Mouse (Mus musculus) midbrain, embryonic 11.5 days (tissue): ENCODE results near the gene Arf3. TPM values are rescaled to one million over a fixed set of nuclear protein-coding genes. Genes with fewer than 3 reads are reported as not detected.

Experiments
- ATAC-seq: fragments of 200-750 bp; cut with Nextera tagmentation; 2 replicates; pipeline ENCODE4 v1.8.0; 2017; ENCODE audit warnings: moderate TSS enrichment, moderate library complexity; ENCODE audit not compliant: low FRiP score
- DNase-seq: peaks from one replicate; pipeline ENCODE4 v3.0.0; 2015; ENCODE audit warnings: low spot score; ENCODE audit errors: missing footprints
- H3K27ac ChIP-seq: fragments of 300-500 bp; sonication (generic); 2 replicates; pipeline ENCODE4 v1.5.1; 2014; ENCODE audit warnings: low read depth, low read length
- H3K27me3 ChIP-seq: fragments of 300-500 bp; sonication (generic); 2 replicates; pipeline ENCODE4 v1.6.1; 2014; ENCODE audit warnings: mild to moderate bottlenecking, low read length, moderate library complexity, mixed read lengths; ENCODE audit not compliant: control insufficient read depth, insufficient read depth
- H3K36me3 ChIP-seq: fragments of 300-500 bp; sonication (generic); 2 replicates; pipeline ENCODE4 v1.6.1; 2014; ENCODE audit warnings: mild to moderate bottlenecking, low read length, moderate library complexity, mixed read lengths; ENCODE audit not compliant: control insufficient read depth, insufficient read depth
- H3K4me1 ChIP-seq: fragments of 300-500 bp; sonication (generic); 2 replicates; pipeline ENCODE4 v1.6.1; 2014; ENCODE audit warnings: low read length; ENCODE audit not compliant: control insufficient read depth, insufficient read depth
- H3K4me2 ChIP-seq: fragments of 300-500 bp; sonication (generic); 2 replicates; pipeline ENCODE4 v1.6.1; 2014; ENCODE audit warnings: mild to moderate bottlenecking, moderate library complexity
- H3K4me3 ChIP-seq: fragments of 300-500 bp; sonication (generic); 2 replicates; pipeline ENCODE4 v1.5.1; 2014; ENCODE audit warnings: low read depth, low read length
- H3K9ac ChIP-seq: fragments of 300-500 bp; sonication (generic); 2 replicates; pipeline ENCODE4 v1.6.1; 2014; ENCODE audit warnings: low read length
- H3K9me3 ChIP-seq: fragments of 300-500 bp; sonication (generic); 2 replicates; pipeline ENCODE4 v1.6.1; 2016; ENCODE audit warnings: low read length; ENCODE audit not compliant: control insufficient read depth
- WGBS: fragments of 180-500 bp; shearing (Covaris S2); extraction: QIAGEN DNeasy Blood & Tissue Kit; methylation state at CpG from one replicate; pipeline ENCODE4 v1.1.7; 2014; 5-methylcytosine and 5-hydroxymethylcytosine counted together
- polyA plus RNA-seq: library from polyadenylated mRNA; unstranded; fragments of >200 nt; fragmentation: Nextera tagmentation; extraction: Ambion mirVana; gene quantifications from 2 replicates; pipeline ENCODE4 v1.2.1, GENCODE M21; 2014

The Arf3 gene
- polyA plus RNA-seq, 1 experiment from 2014 or later, result 33.4 TPM

DNA sequence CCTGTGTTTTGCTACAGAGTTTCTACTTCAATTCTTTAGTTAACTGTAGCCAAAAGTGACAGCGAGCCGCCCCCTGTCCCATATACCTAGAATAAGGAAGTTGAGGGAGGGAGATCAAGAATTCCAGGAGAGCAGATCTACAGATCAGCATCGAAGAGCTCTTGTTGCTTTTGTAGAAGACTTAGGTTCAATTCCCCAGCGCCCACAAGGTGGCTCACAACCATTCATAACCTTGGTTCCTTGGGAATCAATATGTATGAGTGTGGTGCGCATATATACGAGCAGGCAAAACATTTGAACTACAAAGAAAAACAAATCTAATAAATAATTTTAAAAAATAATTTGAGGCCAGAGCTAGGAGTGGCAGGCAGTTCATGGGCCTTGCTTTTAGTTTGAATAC is 18.2 kb upstream of the Arf3 start:
- DNase-seq (peak; percentile 84), ATAC-seq (no peak)
- peaks cover 63% of the 10 kb centered on the region for H3K27me3 ChIP-seq
- no peak overlapping the region for H3K4me3 ChIP-seq
- peaks cover 15% of the 10 kb centered on the region for H3K4me1 ChIP-seq
- H3K9me3 ChIP-seq, result no peaks in the 10 kb centered on the region
- no peak overlapping the region for H3K9ac ChIP-seq
- no peaks in the 10 kb centered on the region for H3K36me3 ChIP-seq
- H3K4me2 ChIP-seq, result no peak overlapping the region
- H3K27ac ChIP-seq, result no peak overlapping the region
- WGBS, result 35% methylated on average over 6 of the region's 6 CpGs

DNA sequence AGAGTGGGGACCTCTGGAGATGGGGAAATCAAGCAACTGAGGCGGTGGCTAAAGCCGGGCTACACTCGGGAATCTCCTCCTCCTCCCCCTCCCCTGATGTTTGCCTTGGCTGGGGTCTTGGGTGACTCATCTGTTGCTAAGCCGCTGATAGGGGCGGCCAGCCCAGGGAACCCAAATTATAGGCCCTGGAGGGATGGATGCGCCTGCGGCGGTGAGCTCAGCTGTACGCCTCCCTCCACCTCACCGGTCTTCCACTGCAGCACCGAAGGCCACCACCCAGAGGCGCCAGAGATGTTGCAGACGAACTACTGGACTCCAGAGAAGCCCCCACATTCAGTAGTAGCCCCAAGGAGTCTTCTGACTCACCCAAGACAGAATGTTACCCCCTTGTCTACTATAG is 17.6 kb upstream of the Arf3 start:
- peak; percentile 93 for DNase-seq
- Histone ChIP-seq H3K4me1 (peaks cover 16% of the 10 kb centered on the region), H3K9me3 (no peaks in the 10 kb centered on the region), H3K9ac (no peak overlapping the region), H3K4me2 (no peak overlapping the region), H3K27me3 (peaks cover 69% of the 10 kb centered on the region), H3K36me3 (no peaks in the 10 kb centered on the region), H3K27ac (no peak overlapping the region), H3K4me3 (no peak overlapping the region)
- WGBS, result 5% methylated on average over 13 of the region's 13 CpGs
- ATAC-seq, result no peak

DNA sequence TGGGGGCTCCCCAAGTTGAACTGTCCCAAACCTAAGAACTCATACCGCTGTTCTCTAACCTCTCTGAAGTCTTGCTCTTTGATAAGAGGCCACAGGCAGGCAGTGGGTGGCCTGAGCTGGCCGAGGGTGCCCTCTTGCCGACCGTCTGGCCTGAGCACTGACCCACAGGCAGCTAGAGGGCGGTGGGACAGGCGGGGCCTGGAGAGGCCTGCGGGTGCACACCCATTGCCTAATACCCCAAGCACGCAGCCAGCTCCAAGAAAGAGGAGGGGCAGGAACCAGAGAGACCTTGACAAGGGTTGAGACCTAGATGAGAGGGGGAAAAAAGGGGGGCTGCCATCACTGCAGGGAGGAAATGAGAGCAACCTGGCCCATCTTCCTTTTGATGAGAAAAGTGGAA is 17.1 kb upstream of the Arf3 start:
- peaks cover 74% of the 10 kb centered on the region for H3K27me3 ChIP-seq
- WGBS, result 5% methylated on average over 8 of the region's 8 CpGs
- H3K4me3 ChIP-seq, result no peak overlapping the region
- no peaks in the 10 kb centered on the region for H3K9me3 ChIP-seq
- H3K27ac ChIP-seq, result no peak overlapping the region
- H3K36me3 ChIP-seq, result no peaks in the 10 kb centered on the region
- H3K4me2 ChIP-seq, result no peak overlapping the region
- DNase-seq, result peak; percentile 84
- ATAC-seq, result no peak
- peaks cover 16% of the 10 kb centered on the region for H3K4me1 ChIP-seq
- H3K9ac ChIP-seq, result no peak overlapping the region

DNA sequence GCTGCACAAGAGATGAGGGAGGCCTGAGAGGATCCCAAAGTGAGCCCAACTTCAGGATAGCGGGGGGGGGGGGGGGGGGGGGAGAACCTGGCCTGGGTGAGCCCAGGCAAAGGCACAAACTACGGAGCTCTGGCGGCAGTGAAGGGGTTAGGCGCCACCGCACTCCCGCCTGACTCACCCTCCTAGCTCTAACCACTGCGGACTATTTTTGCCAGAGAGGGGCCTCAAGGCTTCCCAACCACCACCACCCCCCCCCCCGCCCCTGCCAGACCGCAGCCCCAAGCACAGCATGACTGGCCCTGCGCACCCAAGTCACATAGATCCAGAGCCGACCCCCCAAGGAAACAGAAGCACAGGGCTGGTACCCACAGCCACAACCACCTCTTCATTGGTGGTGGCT is 15.8 kb upstream of the Arf3 start:
- no peak overlapping the region for H3K4me3 ChIP-seq
- H3K27me3 ChIP-seq, result peaks cover 87% of the 10 kb centered on the region
- DNase-seq (no peak), ATAC-seq (no peak)
- peaks cover 16% of the 10 kb centered on the region for H3K4me1 ChIP-seq
- H3K9me3 ChIP-seq, result no peaks in the 10 kb centered on the region
- WGBS, result 0% methylated on average over 9 of the region's 11 CpGs
- H3K9ac ChIP-seq, result no peak overlapping the region
- no peak overlapping the region for H3K4me2 ChIP-seq
- no peak overlapping the region for H3K27ac ChIP-seq
- H3K36me3 ChIP-seq, result no peaks in the 10 kb centered on the region

DNA sequence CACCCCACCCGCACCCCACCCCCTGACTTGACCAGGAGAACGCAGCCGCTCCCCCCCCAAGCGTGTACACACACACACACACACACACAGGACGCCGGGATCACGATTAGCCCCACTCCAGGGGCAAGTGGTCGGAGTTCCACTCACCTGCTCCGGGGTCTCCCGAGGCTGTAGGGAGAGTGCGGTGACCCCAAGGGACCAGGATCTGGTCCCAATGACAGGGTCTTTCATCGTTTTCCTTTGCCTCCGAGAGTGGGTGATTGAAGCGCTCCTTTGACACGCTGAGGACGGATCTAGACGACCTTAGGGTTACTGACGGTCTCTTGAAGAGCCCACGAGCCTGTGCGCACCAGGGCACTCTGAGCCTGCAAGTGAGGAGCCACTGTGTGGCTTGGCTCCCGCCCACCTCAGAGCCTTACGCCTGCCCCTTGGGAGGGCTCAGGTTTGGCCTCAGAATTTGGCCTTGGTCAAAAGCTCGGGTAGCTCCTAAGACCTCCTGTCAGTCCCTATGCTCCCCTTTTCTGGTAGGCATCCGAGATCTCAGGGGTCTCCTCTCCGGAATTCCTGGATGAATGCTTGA is 15.3 kb upstream of the Arf3 start:
- no peaks in the 10 kb centered on the region for H3K9me3 ChIP-seq
- H3K27ac ChIP-seq, result no peak overlapping the region
- ATAC-seq, result no peak
- WGBS, result 2% methylated on average over 24 of the region's 25 CpGs
- H3K27me3 ChIP-seq, result peaks cover 92% of the 10 kb centered on the region
- no peak overlapping the region for H3K9ac ChIP-seq
- H3K4me1 ChIP-seq, result peaks cover 16% of the 10 kb centered on the region
- peak overlapping the region; percentile 5; the same call in 1 of the 2 replicates for H3K4me2 ChIP-seq
- no peaks in the 10 kb centered on the region for H3K36me3 ChIP-seq
- H3K4me3 ChIP-seq, result no peak overlapping the region; the same call in 1 of the 2 replicates
- DNase-seq, result peak; percentile 94

DNA sequence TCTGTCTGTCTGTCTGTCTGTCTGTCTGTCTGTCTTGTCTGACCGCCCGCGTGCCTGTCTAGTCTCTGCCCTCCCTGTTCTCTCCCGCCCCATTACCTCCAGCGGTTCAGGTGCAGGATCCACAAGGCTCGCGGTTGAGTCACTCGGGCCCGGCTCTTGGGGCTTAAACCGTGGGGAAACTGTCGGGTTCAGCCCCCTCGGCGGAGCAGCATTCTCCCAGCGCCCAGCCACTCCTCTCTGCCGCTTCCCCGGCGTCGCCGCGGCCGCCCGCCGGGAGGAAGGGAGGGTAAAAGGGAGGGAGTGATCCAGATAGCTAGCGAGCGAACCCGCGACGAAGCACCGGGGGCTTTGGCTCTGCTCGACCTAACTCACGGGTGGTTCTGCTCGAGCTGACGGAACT is 14.7 kb upstream of the Arf3 start, which contains the start of gene Wnt10b:
Gene Wnt10b, minus strand, starts transcription at position 389 of the 400 bp plus-strand sequence.
- H3K4me2 ChIP-seq, result peak within 1 kb of the TSS; percentile 5; the same call in 1 of the 2 replicates
- DNase-seq (peak; percentile 93), ATAC-seq (no peak)
- H3K9me3 ChIP-seq, result no peaks in the 10 kb centered on the region
- peaks cover 16% of the 10 kb centered on the region for H3K4me1 ChIP-seq
- H3K36me3 ChIP-seq, result no peaks in the 10 kb centered on the region
- H3K9ac ChIP-seq, result no peak within 1 kb of the TSS
- peaks cover 97% of the 10 kb centered on the region for H3K27me3 ChIP-seq
- H3K4me3 ChIP-seq, result no peak within 1 kb of the TSS; the same call in none of the 2 replicates
- no peak within 1 kb of the TSS for H3K27ac ChIP-seq
- WGBS, result 1% methylated on average over 33 of the region's 33 CpGs

DNA sequence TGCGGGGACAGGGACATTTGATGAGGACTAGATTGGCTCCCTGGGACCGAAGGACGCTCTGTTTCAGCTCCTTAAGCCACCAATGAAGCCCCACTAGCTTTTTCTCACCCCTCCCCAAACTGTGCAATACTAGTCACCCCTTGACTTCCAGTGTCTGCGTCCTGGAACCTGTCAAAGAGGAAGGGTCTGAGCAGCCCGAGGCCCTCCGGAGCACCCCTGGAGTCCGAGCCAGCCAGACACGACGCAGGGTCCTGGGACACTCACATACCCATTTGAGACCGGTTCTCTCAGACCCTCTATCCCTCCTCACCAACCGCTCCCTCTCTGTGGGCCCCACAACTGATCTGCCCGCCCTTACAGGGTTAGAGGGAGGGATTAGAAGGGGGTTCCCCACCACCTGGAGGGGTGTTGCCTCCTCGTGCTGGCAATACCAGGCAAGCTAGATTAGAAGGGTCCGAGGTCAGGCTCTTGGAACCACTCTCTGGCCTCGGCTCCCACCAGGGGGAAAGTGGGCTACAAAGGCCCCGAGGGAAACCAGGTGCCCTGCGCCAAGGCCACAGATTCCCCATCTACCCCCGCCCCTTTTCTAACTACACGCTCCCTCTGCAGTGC is 14.1 kb upstream of the Arf3 start:
- under 1% methylated on average over 19 of the region's 19 CpGs for WGBS
- Histone ChIP-seq H3K4me2 (no peak overlapping the region), H3K9ac (no peak overlapping the region), H3K9me3 (no peaks in the 10 kb centered on the region), H3K27ac (no peak overlapping the region), H3K4me1 (peaks cover 18% of the 10 kb centered on the region), H3K4me3 (no peak overlapping the region; the same call in 1 of the 2 replicates), H3K27me3 (peaks cover 99% of the 10 kb centered on the region), H3K36me3 (no peaks in the 10 kb centered on the region)
- ATAC-seq, result no peak
- DNase-seq, result peak; percentile 95

DNA sequence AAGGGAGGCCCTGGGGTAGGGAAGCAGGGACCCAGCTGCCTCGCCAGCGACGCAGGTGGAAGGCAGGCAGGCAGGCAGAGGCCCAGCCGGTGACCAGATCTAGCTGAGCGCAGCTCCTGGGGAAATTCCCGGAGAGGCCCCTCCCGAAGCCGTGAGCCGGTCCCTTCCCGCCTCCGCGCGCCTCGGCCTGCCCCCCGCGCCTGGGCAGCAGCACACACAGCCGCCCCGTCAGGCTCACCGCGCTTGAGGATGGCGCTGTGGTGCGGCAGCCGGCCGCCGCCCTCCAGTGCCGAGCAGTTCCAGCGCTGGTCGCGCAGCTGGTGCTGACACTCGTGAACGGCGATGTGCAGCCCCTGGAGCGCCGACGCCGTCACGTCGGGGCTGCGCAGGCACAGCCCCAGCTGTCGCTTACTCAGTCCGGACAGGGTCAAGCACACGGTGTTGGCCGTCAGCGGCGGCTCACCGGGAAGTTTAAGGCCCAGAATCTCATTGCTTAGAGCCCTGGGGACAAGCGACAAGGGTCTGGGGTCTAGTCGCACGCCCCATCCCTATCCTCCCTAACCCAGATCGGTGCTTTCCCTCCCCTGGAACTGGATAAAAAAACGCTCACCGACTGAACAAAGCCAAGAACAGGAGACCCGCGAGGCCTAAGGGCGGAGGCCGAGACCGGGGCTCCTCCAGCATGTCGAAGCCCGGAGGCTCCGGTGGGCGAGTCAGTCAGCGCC is 13.4 kb upstream of the Arf3 start:
- DNase-seq, result peak; percentile 90
- Histone ChIP-seq H3K9ac (peak overlapping the region; percentile 24; the same call in 1 of the 2 replicates), H3K27ac (no peak overlapping the region), H3K27me3 (peaks cover 100% of the 10 kb centered on the region), H3K4me1 (peaks cover 18% of the 10 kb centered on the region), H3K4me3 (peak overlapping the region; percentile 10), H3K4me2 (peak overlapping the region; percentile 33), H3K36me3 (no peaks in the 10 kb centered on the region), H3K9me3 (no peaks in the 10 kb centered on the region)
- under 1% methylated on average over 57 of the region's 62 CpGs for WGBS
- peak; percentile 58 for ATAC-seq

DNA sequence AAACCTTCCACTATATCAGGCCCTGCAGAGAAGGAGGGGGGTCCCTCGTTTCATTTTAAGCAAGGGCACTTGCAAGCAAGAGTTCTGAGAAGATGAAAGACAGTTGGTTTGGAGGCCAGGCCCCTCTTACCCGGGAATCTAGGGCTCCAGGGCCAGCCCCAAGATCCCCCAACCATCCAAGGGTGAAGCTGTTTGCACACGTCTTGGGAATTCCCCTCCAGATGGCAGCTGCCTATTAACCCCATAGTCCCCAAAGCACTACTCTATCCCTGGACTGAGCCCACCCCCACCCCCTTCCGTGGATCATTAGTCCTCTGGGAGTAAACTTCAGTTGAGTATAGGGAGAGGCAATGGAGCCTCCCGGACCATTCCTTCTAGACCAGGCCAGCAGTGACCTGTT is 12.5 kb upstream of the Arf3 start:
- Histone ChIP-seq H3K27me3 (peaks cover 98% of the 10 kb centered on the region), H3K4me1 (peaks cover 18% of the 10 kb centered on the region), H3K9ac (no peak overlapping the region), H3K36me3 (no peaks in the 10 kb centered on the region), H3K4me2 (no peak overlapping the region), H3K27ac (no peak overlapping the region), H3K4me3 (no peak overlapping the region), H3K9me3 (no peaks in the 10 kb centered on the region)
- ATAC-seq, result no peak
- peak; percentile 89 for DNase-seq
- WGBS, result 0% methylated on average over 5 of the region's 5 CpGs
